Mouse (Mus musculus) thymus, adult 2 months (tissue): ENCODE data around the gene Nr4a3. TPM values are rescaled to one million over a fixed set of nuclear protein-coding genes. Genes with fewer than 3 reads are reported as not detected.
A peak's percentile ranks its signal among the peaks of the same experiment; 100 is the strongest.

Source experiments
- DNase-seq: peaks from one replicate; pipeline ENCODE4 v3.0.0; 2021
- H3K27ac ChIP-seq: fragments of 200-500 bp; 2 replicates; pipeline ENCODE4 v1.5.1; 2012; ENCODE audit warnings: low read length, control low read depth; ENCODE audit not compliant: control insufficient read depth, insufficient read depth
- H3K27me3 ChIP-seq: fragments of 200-500 bp; 2 replicates; pipeline ENCODE4 v1.6.1; 2012; ENCODE audit warnings: mild to moderate bottlenecking, low read length, moderate library complexity, mixed read lengths; ENCODE audit not compliant: control insufficient read depth, insufficient read depth
- H3K36me3 ChIP-seq: fragments of 200-500 bp; 2 replicates; pipeline ENCODE4 v1.6.1; 2012; ENCODE audit warnings: mild to moderate bottlenecking, low read length, moderate library complexity; ENCODE audit not compliant: control insufficient read depth, insufficient read depth
- H3K4me1 ChIP-seq: fragments of 200-500 bp; replicated peaks from 2 replicates; pipeline ENCODE4 v1.6.1; 2012; ENCODE audit warnings: low read length; ENCODE audit not compliant: control insufficient read depth, insufficient read depth
- H3K4me3 ChIP-seq: fragments of 200-500 bp; 2 replicates; pipeline ENCODE4 v1.5.1; 2012; ENCODE audit warnings: mild to moderate bottlenecking, low read length, control low read depth, moderate library complexity; ENCODE audit not compliant: control insufficient read depth, insufficient read depth
- CTCF ChIP-seq: fragments of 200-500 bp; IDR thresholded peaks from 2 replicates; pipeline ENCODE4 v1.5.1; 2012; ENCODE audit warnings: mild to moderate bottlenecking, control low read depth, low read length, moderate library complexity, borderline replicate concordance; ENCODE audit not compliant: control insufficient read depth, poor library complexity, insufficient read depth; ENCODE audit errors: extremely low read depth
- POLR2A ChIP-seq: fragments of 200-500 bp; IDR thresholded peaks from 2 replicates; pipeline ENCODE4 v1.6.1; 2012; ENCODE audit warnings: mild to moderate bottlenecking, low read length, control low read depth, moderate library complexity; ENCODE audit not compliant: control insufficient read depth, poor library complexity, insufficient read depth; ENCODE audit errors: extremely low read depth
- WGBS: fragments of 180-500 bp; shearing (Covaris S2); methylation state at CpG from one replicate; pipeline ENCODE4 v1.1.7; 2018; 5-methylcytosine and 5-hydroxymethylcytosine counted together
- polyA plus RNA-seq: library from polyadenylated mRNA; depleted of rRNA; stranded (reverse); fragments of >200 nt; gene quantifications from 2 replicates; pipeline ENCODE4 v1.2.3, GENCODE M21; 2012; rRNA removed

Gene Nr4a3
- 39.7 and 46.1 TPM in 2 replicates for polyA plus RNA-seq

GRCm38 (mm10) chr4:48044491-48045211, at the start of gene Nr4a3:
Gene Nr4a3 (plus strand): TSS chr4:48045153.
- TF ChIP-seq CTCF (0 out of 2 replicates have a peak, but pooled peaks have one; percentile 27), POLR2A (no peak; the same call in 1 of the 2 replicates)
- Histone ChIP-seq H3K4me1 (peaks cover 35% of the 10 kb centered on the region), H3K36me3 (no peaks in the 10 kb centered on the region), H3K27me3 (peaks cover 32% of the 10 kb centered on the region), H3K27ac (peak within 1 kb of the TSS; percentile 18; the same call in 1 of the 2 replicates), H3K4me3 (peak within 1 kb of the TSS; percentile 51)
- DNase-seq, result peak; percentile 70
- WGBS, result under 1% methylated on average over 49 of the region's 54 CpGs

DNA sequence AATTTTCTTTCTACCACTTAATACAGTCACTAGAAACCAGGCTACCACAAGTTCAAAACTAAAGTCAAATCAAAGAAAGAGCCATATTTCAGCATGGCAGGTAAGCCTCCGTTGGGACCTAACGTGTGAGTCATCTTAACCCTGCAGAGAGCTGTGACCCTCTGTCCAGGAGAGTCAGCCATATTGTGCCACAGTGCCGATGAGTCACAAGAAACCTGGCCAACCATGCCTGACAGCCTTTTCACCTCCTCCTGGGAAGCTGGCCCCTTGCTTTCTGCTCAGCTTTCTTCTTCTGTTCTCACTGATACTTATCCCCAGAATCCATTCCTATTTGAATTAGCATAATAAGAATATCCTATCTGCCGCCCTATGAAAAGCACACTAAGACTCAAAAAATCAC, 42.0 kb upstream of the Nr4a3 start:
- 92% methylated on average over 4 of the region's 4 CpGs for whole genome bisulfite sequencing

DNA sequence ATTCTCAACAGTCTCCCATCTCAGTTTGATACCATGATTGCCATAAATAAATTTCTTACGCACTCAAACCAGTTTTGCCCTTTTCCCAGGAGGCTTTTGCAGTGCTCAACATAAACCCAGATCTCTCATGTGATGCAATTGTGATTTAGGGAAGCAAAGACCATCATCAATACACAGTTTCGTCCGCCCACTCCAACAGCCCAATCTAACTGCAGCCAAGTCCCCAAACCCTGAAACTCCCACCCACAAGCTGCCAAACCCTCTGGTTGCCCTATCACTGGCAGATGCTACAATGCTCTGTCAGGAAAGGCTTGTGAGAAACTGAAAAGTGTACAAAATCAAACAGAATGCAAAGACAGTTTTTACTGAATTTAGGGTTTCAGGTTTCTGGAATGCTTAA, 41.5 kb upstream of the Nr4a3 start:
- no peak for TF ChIP-seq POLR2A
- TF ChIP-seq CTCF, result no peak
- Histone ChIP-seq H3K36me3 (no peaks in the 10 kb centered on the region), H3K27me3 (no peaks in the 10 kb centered on the region), H3K4me3 (no peak overlapping the region), H3K27ac (no peak overlapping the region), H3K4me1 (no peaks in the 10 kb centered on the region)
- no peak for DNase-seq
- 92% methylated on average over 3 of the region's 3 CpGs for whole genome bisulfite sequencing

More for the DNA sequence above, 42.0 kb upstream of the Nr4a3 start:
- no peak for DNase-seq
- Histone ChIP-seq H3K27ac (no peak overlapping the region), H3K36me3 (no peaks in the 10 kb centered on the region), H3K27me3 (no peaks in the 10 kb centered on the region), H3K4me1 (no peaks in the 10 kb centered on the region), H3K4me3 (no peak overlapping the region)
- no peak for TF ChIP-seq CTCF
- no peak for TF ChIP-seq POLR2A

- no peak overlapping the region for H3K4me3 ChIP-seq
- H3K27me3 ChIP-seq, result no peaks in the 10 kb centered on the region
Measured at GRCm38 (mm10) chr4:48006355-48006754, 38.6 kb upstream of the Nr4a3 start.

GRCm38 (mm10) chr4:48012209-48012608, 32.7 kb upstream of the Nr4a3 start:
- Histone ChIP-seq H3K4me1 (peaks cover 4% of the 10 kb centered on the region), H3K27ac (no peak overlapping the region), H3K27me3 (no peaks in the 10 kb centered on the region), H3K4me3 (no peak overlapping the region), H3K36me3 (no peaks in the 10 kb centered on the region)
- TF ChIP-seq POLR2A (no peak), CTCF (no peak)
- peak; percentile 14 for DNase-seq
- 42% methylated on average over 3 of the region's 3 CpGs for WGBS

More at GRCm38 (mm10) chr4:48006355-48006754, 38.6 kb upstream of the Nr4a3 start:
- TF ChIP-seq POLR2A (no peak), CTCF (no peak)
- Histone ChIP-seq H3K27ac (no peak overlapping the region), H3K36me3 (no peaks in the 10 kb centered on the region), H3K4me1 (no peaks in the 10 kb centered on the region)
- no peak for DNase-seq
- WGBS, result 28% methylated on average over 3 of the region's 3 CpGs

DNA sequence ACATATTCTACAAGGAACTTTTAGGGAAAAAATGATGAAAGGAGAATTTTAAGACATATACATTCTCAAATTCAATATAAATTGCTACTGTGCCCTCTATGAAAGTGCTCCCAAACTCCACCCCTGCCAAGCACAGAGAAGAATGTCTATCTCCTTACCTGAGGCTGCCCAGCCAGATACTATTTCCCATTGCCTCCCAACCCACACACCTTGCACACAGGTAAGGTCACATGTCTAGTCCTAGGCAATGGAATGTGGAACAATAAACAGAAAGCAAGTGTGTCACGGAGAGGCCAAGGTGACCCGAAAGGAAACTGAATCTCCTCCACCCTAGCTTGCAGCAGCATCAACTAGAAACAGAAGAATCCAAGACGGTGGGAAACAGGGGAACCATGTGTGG, 22.0 kb upstream of the Nr4a3 start:
- WGBS, result 83% methylated on average over 3 of the region's 3 CpGs
- Histone ChIP-seq H3K27me3 (no peaks in the 10 kb centered on the region), H3K4me3 (no peak overlapping the region), H3K36me3 (no peaks in the 10 kb centered on the region), H3K27ac (no peak overlapping the region), H3K4me1 (no peaks in the 10 kb centered on the region)
- TF ChIP-seq POLR2A, result no peak
- no peak for TF ChIP-seq CTCF
- DNase-seq, result no peak
